Mouse (Mus musculus) layer of hippocampus, postnatal 36 days (tissue): ENCODE results near the gene Kpna3. TPM values are rescaled to one million over a fixed set of nuclear protein-coding genes. Genes with fewer than 3 reads are reported as not detected.
A peak's percentile ranks its signal among the peaks of the same experiment; 100 is the strongest.
"Not testable (repeated sequence)": the region's sequence is repeated elsewhere in the genome, so short reads cannot be mapped to it uniquely, and the experiment has no call there.

Experiments used
- DNase-seq, 2 experiments: peaks; one replicate each; pipeline ENCODE4 v3.0.0; 2022
- total RNA-seq, 2 experiments: library from RNA; stranded (reverse); gene quantifications; 2 replicates each; pipeline ENCODE4 v1.2.3; 2021

The Kpna3 gene
- total RNA-seq = 10 to 100 TPM; 69.7 to 72.0 TPM

DNA sequence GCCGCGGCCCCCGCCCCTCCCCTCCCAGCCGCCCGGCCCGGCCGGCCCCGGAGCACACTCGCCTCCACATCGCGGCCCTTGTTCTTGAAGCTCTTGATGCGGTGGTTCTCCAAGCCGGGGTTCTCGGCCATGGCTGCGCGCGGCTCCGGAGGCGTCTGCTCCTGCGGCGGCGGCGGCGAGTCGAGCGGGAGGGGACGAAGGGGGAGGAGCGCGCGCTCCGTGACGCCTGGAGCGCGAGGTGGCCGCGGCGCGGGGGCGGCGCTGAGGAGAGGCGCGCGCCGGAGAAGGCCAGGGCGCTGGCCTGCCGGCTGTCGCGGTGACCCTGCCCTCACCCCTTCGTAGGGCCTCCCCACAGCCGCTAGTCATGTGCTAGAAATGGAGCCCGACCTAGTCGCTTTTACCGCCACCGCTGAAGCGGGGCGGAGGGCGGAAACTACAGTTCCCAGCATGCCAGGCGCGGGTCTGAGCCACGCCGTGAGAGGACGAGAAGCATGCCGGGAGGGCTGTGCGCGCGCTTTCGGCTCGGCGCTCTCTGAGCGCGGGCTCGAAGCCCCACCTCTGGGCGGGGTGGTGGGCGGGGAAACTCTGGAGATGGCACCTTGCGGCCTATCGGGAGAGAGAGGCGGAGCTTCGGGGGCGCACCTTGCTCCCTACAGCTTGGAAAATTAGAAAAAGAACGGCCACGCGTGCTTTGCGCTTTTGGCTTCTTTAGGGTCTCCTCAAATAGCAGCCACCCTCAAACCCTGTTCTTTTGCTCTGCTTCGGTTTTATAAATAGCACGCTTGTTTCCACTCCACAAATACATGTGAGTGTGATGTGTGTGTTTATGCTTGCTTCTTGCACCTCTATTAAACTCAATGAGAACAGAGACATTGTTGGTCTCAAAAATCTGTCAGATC is at the start of gene Kpna3:
Kpna3 (minus strand) TSS at position 214 of the 899 bp plus-strand sequence.
- DNase-seq = peak; percentile 95

DNA sequence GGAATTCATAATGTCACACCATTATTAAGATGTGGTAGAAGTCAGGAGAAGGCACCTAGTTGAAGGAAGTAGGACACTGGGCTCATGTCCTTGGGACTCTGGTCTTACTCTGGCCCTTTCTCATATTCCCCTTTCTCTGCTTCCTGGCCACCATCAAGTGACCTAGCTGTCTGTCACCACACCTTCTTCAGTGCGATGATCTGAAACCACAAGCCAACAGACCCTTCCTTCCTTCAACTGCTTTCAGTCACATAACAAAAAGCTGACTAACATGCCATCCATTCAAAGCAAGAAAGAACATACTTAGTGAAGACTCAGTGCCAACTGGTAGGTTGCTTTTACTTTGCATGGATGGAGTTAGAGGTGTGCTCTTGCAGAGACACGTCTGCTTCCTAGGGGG is 20.7 kb upstream of the Kpna3 start:
- no peak for DNase-seq

DNA sequence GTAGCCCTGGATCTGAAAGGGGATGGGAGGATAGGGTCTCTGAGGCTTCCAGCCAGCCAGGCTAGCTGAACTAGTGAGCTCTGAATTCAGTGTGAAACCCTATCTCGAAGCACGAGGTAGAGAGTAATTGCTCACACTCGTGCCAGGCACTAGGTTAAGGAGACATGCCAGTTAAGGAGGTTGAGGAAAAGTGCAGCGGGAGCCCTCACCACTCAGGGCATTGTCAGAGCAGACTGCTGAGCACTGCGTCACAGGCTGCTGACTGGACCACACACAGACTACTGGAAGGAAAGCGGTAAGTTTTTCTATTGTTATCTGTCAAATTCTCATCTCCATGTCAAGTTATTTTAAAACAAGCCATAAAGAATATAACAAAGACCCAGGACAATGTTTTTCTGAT is 17.8 kb upstream of the Kpna3 start:
- DNase-seq = no peak

DNA sequence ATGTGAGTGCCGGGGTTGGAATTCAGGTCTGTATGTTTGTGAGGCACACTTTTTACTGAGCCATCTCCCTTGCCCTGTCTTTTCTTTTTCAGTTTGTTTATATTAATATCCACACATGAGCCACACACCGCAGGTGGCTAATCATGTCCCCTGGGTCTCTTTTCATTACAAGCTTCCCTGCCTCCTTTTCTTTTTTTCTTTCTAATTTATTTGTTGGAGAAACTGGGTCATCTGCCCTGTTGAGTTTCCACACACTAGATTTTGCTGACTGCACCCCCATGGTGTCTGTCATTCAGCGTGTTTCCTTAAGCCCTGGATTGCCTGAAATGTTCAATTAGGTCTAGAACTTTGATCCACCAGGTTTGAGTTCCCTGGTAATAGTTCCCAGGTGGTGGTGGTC is 15.9 kb upstream of the Kpna3 start:
- DNase-seq = no peak

GRCm38 (mm10) chr14:61453032-61453431 is 13.4 kb upstream of the Kpna3 start:
- DNase-seq = no peak

- no peak for DNase-seq
Measured at GRCm38 (mm10) chr14:61452481-61452880, 12.8 kb upstream of the Kpna3 start.

DNA sequence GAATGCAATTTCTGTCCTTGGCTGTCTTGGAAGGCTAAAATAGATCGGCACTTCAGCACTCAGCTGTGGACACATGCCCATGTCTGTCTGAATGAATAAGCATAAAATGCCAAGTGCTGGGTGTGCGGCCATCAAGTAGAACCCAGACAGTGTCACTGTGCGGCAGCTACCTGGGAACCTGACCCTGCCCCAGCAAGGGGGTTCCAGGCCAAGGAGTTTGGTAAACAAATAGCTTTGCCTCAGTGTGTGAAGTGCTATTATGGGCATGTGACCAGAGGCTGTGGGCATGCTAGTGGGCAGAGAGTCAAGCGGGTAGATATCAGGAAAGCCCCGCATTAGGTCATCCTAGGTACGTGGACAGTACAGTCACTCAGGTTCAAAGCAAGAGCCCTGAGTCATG is 8.1 kb upstream of the Kpna3 start:
- no peak for DNase-seq

GRCm38 (mm10) chr14:61439141-61439660 is 473 bp downstream of the Kpna3 start:
- DNase-seq = peak; percentile 35 to 46

- DNase-seq = no peak
Measured at GRCm38 (mm10) chr14:61438171-61438945, 1.3 kb downstream of the Kpna3 start.

DNA sequence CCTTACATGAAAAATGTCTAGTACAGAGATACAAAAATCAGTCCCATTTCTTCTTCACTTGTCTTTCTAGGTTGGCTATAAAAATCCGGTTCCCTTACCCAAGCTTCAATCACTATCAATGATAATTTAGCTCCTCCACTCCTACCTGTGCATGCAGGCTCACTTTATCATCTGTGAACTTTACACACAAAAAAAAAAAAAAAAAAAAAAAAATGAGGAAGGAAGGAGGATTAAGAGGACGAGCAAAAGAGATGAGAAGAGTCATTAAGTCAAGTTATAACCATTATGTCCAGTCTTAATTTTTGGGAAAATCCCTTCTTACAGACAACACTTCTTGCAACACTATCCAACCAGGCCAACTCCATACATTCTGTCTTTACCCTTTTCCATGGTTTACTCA is 2.8 kb downstream of the Kpna3 start:
- no peak for DNase-seq

GRCm38 (mm10) chr14:61428126-61428787 is 11.4 kb downstream of the Kpna3 start:
- no peak for DNase-seq

DNA sequence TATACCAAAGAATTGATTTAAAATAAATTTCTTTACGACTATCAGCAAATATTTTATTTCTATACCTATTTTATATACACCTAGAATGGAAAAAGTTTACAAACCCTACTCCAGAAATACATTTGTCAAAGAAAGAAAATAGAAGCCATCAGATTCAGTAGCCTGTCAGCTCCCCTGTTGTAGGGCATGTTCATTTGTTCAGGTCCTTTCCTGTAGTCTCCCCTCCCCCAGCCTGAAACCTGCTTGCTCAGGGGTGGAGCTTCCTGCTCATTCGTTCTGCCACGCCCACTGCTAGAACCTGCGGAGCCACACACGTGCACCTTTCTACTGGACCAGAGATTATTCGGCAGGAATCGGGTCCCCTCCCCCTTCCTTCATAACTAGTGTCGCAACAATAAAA is 12.6 kb downstream of the Kpna3 start:
- not testable (repeated sequence) for DNase-seq

- no peak for DNase-seq
Measured at GRCm38 (mm10) chr14:61425080-61425665, 14.5 kb downstream of the Kpna3 start.

DNA sequence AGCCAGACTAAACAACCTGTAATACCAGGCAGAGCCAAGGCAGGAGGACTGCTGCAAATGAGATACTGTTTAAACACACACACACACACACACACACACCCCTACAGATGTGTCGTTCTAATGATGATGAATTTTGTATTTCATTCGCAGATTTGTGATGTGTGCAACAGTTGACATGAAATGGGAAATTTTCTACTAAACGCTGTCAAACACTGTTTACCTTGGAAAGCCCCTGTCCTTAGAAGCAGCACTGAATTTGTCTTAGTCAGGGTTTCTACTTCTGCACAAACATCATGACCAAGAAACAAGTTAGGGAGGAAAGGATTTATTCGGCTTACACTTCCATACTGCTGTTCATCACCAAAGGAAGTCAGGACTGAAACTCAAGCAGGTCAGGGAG is 24.0 kb downstream of the Kpna3 start:
- no peak for DNase-seq

GRCm38 (mm10) chr14:61415311-61415710 is 24.4 kb downstream of the Kpna3 start:
- DNase-seq = no peak

- no peak for DNase-seq
Measured at GRCm38 (mm10) chr14:61414808-61415207, 24.9 kb downstream of the Kpna3 start.

GRCm38 (mm10) chr14:61414199-61414598 is 25.5 kb downstream of the Kpna3 start:
- DNase-seq = no peak

- no peak for DNase-seq
Measured at GRCm38 (mm10) chr14:61413686-61414085, 26.0 kb downstream of the Kpna3 start.

GRCm38 (mm10) chr14:61410020-61410419 is 29.7 kb downstream of the Kpna3 start:
- DNase-seq = no peak

GRCm38 (mm10) chr14:61407055-61407454 is 32.6 kb downstream of the Kpna3 start:
- DNase-seq = no peak

- DNase-seq = no peak
Measured at GRCm38 (mm10) chr14:61405761-61406160, 33.9 kb downstream of the Kpna3 start.

DNA sequence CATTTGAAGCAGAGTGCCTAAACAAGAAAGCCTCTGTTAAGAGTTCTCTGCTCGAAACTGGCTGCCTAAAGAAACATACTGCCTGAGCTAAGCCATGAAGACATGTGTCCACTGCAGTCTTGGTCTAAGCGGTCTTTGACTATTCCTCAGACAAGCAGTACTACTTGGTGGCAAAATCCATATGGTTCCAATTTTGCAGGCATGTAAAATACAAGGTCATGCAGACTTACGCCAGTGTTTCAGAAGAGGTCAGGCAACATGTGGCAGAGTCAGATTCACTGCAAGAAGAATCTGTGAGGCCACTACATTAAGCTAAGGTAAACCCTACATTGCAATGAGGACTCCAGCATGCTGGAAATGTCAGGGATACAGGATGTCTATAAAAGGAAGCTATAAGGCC is 34.7 kb downstream of the Kpna3 start:
- no peak for DNase-seq
